Mouse (Mus musculus) brain, adult 2 months (tissue): ENCODE measurements around the gene Dnah5.
A peak's percentile ranks its signal among the peaks of the same experiment; 100 is the strongest.

Experiments used
- DNase-seq: peaks from one replicate; pipeline ENCODE4 v3.0.0; 2011; ENCODE audit warnings: low read depth, low spot score

Dnah5 gene

DNA sequence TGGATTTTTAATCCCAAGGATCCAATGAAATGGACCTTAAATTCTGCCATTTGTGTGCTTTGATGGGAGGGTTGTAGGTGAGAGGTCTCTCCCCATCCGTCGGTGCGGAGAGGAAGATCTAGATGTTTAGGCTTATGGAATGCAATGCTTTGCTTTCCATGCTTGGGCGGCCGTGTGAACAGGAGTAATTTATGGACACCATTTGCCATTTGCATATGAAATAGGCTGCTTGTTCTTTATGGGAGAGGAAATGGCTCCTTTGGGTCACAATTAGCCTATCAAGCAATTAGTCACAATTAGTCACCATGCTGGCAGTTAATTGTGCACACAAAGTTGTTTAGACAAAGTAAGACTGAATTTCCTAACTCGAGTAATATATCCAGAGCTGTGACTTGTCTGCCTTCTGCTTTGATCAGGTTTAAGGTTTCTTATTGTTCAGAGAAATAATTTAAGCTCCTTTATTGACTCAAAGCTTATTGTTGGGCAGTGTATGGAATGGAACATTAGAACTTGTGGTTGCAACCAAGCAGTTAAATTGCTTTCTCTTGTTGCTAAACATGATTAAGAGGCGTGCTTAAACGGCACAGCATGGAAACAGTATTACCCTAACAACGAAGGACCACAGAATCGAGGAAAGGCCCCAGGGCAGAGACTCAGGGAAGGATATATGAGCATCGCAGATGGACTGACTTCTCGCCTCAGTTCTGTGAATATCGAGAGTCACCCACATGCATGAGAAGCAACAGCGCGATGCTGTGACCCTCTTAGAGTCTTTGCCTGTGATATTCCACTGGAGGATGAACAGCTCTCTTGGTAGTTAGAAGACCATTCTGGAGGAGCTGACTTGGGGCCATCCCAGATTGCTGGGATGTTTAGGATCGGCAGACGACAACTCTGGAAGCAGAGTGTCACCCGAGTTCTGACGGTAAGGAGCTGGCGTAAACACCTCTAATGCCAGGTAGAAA, at the start of gene Dnah5:
Gene Dnah5, plus strand, starts transcription at position 642 of the 965 bp plus-strand sequence.
- DNase-seq = no peak

DNA sequence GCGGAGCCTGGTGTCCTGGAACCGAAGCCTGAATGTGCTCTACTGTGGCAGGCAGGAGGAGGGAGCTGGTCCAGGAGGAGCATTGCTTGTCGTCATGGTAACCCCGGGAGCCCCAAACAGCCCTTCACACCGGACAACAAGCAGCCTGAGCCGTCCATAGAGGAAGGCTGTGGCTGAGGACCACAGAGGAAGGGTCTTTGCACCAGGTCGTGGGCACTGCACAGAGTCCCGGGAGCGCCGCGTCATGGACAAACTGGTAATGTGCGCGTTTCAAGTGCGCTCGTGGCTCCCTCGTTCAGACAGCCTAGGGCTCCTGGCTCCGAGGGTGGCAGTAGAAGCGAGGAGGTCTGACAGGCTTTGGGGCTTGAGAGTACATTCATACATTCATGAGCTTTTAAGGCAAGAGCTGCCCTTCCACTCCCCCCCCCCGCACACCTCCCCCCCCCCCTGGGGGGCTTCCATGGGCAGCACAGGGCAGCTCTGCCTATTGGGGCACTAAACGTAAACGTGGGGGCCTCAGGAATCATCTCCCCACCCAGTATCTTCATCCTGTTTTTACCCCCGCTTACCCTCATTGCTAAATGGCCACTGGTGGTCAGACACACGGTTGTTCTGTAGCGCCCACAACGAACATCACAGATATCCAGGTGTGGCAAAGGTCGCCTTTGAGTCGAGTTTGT, 48.6 kb upstream of the Dnah5 start:
- DNase-seq = peak; percentile 69

DNA sequence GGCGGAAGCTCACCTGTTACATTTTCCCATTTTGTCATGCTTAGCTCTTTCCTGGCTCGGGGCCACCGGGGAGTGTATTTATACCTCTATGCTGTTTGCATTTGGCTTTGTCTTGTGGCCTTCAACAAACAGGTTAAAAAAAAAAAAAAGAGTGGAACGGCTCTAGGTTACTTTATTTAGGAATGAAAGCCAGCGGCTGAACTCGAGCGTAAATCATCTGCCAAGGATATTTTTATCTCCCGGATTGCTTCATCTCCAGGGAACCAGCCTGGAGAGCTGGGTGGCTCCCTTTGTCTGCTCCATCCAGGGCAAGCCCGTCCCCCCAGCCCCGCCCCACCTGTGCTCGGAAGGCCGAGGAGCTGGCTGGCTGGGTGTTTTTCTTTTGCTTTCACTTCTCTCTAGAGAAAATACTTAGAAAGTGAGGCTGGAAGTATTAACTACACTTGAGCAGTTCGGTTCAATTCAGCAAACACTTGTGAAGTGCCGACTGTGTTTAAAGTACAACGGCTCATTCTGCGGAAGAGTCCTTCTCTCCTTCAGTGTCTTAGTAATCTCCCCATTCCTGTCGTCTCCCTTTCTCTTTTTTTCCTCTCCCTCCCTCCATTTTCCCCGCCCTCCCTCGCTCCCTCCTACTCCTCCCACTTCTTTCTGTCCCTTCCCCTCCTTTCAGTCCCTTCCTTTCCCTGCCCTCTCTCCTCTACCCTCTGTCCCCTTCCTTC, 44.6 kb upstream of the Dnah5 start:
- peak; percentile 71 for DNase-seq

DNA sequence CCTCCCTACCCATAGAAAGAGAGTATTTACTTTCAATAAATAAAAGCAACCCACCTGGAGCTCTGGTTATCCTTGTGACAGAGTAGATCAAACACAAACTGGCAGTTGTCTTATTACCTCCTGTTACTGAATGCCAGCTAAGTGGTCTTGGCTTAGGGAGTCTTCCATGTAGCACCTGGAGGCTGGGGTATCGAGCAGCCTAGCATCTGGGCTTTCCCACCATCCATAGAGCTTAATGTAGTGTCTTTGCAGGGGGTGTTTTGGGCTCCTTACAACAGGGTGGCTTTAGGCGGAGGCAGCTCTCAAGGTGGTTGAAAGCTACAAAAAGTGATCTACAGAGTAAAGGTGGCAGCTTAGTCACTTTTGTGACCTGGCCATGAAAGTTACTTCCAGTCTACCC, 41.3 kb upstream of the Dnah5 start:
- DNase-seq = no peak

DNA sequence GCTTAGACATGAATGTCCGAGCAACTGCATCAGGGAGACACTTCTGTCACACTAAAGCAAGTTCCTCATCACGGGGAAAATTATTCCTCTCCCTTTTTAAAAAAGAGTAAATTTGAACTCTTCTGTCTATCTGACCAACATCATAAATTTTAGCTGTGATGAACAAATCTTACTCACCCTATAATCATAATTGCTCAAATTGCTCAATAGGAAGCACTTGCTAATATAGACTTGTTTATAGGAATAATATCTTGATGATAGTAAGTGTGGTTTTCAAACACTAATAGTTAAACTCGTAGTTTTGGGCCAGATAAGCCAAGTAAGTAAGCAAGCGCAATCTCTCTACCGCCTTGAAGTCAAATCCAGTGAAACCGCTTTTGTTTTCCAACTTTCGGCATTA, 38.3 kb upstream of the Dnah5 start:
- no peak for DNase-seq

DNA sequence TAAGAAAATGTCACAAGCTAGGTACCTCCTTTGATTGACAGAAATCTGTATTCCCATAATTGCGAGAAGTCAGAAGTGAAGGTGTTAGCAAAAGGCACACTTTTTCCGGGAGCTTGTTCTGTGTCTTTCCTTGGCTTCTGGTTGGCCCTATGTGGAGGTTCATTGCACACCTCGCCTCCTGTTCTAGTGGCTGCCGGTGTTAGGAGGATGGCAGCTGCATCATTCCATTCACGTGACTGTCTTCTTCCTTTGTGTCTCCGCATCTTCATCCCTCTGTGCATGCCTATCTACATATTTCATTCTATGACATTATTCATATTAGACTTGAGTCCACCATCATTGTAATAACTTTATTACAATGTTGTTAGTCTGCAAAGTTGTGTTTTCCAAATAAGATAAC, 37.5 kb upstream of the Dnah5 start:
- DNase-seq = no peak

DNA sequence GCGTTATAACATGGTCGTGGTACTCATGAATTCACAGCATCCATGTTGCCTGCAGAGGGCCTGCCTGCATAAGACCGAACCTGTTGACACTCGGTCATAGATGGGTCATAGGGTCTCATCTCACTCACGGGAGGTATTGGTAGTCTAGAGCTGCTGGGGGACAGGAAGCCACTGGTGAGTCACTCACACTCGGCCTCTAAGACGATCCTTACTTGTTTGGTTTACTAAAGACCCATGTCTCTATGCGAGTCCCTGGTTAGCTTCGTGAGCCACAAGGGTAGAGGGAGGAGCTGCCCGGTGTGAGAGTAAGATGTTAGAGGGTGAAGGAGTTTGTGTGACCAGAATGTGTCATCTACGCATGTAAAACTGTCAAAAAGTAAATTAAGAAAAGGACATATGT, 24.6 kb upstream of the Dnah5 start:
- DNase-seq = no peak

DNA sequence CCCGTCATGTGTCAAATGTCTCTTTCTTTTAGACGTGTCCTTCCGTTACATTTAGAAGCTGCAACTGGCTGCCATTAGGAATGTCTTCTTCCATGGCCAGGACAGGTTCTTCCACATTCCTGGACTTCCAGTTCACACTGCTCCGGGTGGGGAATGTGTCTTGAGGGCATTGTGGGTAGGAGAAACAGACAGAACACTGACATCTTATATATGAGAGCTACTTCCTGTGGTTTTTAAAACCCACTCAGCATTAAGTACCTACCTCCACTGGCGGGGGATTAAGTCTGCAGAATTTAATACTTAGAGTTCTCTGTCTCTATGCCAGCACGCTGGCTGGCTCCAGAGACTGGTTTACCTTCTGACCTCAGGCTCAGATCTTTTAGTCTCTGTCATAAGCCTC, 24.0 kb upstream of the Dnah5 start:
- no peak for DNase-seq

DNA sequence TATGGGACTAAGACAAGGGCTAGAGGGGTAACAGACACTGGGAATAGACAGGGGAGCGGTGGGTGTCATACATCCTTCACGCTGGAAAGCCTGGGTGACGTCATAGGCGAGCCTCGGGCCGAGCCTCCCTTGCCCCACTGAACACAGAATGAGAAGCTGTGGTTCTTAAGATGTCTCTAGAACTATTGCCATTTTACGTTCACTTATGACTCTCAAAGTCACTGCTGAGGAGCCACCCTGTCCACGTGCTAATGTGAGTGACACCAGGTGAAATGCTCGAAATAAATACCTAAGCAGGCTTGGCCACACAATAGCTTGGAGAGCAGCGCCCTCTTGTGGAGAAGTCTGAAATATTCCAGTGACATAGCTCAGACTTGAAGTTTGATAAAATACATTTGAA, 21.7 kb upstream of the Dnah5 start:
- DNase-seq = peak; percentile 90

DNA sequence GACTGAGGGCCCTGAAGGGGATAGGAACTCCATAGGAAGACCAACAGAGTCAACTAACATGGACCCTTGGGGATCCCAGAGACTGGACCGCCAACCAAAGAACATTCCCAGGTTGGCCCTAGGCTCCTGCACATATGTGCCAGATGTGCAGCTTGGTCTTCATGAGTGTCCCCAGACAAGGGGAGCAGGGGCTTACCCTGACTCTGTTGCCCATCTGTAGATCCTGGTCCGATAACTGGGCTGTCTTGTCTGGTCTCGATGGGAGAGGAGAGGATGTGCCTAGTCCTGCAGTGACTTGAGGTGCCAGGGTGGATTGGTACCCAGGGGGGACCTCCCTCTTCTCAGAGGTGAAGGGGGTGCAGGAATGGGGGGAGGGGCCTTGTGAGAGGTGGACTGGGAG, 21.0 kb upstream of the Dnah5 start:
- no peak for DNase-seq

DNA sequence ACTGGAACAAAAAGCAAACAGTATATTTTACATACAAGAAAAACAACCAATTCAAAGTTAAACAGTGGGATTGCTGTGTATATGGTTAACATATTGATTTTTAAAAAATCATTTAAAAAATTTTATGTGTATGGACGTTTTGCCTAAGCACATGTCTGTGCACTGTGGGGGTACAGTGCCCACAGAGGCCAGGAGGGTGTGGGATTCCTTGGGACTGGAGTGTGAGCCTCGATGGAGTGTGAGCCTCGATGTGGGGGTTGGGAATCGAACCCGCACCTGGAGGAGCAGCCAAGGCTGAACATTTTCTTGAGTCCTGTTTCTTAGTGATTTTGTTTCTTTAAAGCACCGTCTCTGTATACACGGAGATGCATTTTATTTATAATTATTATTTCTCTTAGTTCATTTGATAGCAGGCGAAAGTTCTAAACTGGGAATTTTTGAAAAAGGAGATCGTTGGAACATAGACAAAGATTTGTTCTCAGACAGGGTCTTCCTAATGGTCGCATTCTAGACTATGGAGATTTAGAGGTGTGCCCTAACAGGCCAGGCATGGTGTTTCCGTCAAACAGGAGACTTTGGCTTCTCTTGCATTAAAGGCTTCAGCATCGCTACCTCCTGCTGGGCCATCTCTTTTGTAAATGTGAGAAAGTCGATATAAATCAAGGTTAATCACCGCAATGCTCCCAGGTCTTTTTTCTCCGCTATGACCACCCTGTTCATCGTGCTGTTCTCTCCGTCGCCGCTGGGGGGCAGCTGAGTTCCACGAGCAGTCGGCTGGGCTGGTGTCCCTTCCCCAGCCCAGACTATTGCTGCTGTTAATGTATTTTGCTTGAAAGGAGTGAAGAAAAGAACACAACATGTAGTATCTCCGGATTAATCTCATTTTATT, 15.8 kb upstream of the Dnah5 start:
- DNase-seq = peak; percentile 65

DNA sequence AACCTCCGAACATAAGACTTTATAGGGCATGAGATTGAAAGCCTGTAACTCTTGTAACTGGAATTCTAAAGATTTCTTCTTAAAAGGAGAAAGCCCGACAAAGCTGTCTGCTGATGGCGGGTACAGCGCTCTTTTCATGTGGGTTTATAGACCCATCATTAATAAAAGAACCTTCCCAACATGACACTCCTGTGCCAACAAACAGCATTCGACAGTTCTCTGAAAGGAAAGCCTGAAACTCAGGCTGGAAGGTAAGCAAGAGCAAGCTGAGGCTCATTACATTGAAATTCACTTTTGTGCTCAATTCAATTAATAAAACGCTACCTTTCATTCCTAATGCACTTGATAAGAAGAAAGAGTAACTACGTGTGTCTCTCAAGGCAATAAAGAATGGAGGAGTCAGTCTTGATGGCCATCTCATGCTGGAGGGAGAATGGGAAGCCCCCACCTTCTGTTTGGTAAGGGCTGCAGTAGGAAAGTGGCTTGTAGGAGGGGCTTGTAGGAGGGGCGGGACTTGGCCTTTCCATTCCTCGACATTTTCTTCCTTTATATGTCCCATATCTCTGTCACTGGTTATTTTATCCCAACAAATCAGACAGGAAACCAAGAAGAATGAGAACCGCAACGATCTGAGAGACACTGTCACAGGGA, 15.1 kb upstream of the Dnah5 start:
- no peak for DNase-seq

DNA sequence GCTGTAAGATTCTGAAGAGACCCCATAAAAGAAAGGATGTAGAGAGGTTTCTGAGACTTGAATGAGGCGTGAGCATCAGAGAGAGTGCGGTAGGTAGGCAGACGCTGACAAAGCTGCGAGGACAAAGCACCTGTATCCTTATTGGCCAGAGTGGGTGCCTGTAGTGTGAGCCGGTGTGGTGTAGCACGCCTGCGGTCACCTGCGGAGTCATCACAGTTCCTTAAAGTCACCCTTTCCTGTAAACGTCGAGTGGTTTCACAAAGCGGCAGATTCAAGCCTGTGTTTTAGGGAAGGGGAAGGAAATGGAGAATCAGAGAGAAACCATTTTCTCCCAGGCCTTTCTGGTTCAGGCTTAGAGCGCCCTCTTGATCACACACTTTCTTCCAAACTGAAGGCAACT, 13.9 kb upstream of the Dnah5 start:
- DNase-seq = peak; percentile 35

DNA sequence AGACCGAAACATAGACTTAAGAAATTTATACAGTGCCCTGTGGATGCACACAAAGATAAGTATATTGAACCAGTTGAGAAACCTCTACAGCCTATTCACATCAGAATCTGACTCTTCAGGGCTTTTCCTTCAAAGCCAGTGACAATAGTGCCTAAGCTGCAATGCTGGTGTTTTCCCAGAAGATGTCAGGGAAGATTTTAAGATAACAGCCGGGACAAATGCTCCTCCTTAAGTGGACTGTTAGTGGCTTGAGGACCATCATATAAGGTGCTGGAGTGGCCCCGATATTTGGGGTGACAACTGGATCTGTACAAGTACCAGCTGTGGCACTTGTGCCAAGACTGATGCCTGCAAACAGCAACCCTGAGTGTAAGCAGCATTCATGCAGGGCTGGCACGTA, 4.9 kb upstream of the Dnah5 start:
- DNase-seq = peak; percentile 14

DNA sequence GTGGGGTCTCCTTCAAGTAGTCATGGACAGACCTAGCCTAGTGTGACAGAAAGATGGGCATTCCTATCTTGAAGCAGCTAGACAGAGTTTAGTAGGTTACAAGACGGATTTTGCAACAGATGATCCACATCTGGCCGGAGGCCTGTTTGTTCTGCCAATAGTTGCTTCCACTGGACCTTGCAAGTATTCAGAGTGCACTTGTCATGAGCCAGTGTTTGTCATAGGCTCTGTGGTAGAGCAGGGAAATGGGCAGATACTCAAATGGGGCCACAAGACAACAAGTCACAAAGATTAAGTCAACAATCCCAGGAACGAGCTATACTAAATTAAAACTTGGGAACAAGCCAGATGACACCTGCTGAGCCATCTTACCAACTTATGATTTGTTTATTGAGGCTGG, 1.1 kb downstream of the Dnah5 start:
- no peak for DNase-seq

DNA sequence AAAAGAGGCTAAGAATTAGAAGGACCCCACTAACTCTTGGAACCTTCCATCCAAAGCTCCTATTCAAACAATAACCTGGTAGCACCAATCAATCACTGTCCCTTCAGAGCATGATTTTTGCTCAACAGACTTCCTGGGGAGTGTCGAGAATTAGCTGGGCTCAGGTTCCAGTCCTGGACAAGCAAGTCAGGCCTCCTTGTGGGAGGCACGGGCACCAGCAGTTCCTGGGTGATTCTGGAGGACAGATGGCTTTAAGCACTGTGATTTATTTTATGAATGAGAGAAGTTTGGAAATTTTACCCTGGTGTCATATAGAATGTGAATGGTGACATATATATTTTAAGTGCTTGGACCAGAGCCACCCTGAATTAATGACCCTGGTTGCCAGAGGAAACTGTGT, 4.0 kb downstream of the Dnah5 start:
- DNase-seq = no peak

DNA sequence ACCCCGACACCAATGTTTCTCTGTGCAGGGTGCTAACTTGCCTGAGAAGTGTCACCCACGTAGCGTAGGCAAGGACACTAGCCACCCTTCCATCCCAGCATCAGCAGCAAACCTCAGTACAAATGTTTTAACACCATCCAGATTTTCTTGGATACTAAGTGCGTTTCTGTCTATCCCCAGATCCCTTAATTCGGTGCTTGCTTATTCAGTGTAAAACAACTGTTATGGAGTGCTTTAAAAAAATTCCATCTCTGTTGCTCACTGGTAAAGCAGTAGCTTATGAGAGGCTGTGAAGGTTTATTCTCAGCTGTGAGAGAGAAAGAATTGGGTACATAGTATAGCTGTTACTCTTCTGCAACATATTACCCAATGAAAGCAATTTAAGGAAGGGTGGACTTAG, 9.5 kb downstream of the Dnah5 start:
- peak; percentile 51 for DNase-seq

DNA sequence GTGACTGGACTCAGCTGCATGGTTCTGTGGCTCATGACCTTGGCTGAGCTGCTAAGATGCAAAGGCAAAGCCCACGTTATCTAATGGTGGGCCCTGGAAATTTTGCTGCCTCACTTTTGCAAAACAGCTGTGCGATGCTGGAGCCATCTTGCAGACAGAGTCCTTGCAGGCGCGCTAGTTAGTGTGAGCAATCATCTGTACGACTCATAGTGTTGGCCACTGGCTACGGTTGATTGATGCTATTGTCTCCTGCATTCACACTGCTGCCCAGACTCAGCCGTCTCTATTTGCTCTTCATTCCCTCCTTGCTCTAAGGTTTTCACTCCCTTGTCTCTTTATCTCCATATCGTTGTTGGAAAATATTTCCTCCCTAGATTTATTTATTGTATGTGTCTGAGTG, 12.8 kb downstream of the Dnah5 start:
- peak; percentile 8 for DNase-seq

DNA sequence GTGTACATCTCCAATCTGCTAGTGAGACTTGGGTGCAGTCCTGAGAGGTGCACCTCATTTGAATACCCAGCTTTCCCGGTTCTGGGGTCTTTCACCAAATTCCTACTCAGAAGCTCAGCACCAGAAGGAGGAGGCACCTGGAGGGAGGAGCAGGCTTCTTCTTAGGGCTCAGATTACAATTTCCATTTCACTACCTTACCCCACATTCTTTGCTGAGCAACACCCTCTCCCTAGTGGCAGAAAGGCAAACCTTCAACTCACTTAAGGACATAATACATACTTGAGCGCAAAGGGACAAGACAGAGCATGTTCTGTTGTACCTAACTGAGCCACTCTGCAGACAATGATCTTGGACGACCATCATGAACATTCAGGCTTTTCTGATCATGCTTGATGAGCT, 23.8 kb downstream of the Dnah5 start:
- DNase-seq = no peak

DNA sequence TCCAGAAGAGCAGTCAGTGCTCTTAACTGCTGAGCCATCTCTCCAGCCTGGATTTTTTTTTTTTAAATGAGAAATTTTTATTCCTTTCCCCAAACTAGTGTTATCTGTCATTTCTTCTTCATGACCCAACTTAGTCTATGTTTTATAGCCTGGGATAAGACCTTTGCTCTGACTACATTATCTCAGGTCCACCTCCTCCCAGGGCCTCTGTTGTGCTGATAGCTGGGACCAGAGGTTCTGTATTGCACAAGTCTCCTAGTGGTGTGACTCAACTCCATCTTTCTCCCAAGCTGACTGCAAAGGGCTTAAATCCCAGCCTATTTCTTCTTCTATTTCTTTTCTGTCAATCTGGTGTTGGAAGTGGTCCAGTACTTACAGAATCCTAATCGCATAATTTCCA, 56.7 kb downstream of the Dnah5 start:
- DNase-seq = no peak

DNA sequence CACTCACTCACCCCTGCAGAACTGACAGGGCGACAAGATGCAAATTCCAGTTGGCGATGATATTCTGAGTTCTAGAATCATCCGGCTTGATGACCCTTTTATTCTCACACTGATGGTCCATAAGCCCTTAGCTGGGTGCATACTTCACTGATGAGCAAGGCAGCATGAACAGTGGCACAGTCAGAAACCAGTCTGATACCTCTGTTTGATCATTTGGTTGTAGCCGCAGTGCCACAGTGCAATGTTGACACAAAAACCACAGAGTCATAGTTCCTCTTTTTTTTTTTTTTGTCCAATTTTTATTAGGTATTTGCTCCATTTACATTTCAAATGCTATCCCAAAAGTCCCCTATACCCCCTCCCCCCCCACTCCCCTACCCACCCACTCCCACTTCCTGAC, 95.9 kb downstream of the Dnah5 start:
- DNase-seq = no peak
